Mouse (Mus musculus) hindbrain, embryonic 13.5 days (tissue): Measurements from ENCODE around the gene Rnf150. TPM values are rescaled to one million over a fixed set of nuclear protein-coding genes. Genes with fewer than 3 reads are reported as not detected.

ENCODE experiments used
- ATAC-seq: fragments of 200-750 bp; cut with Nextera tagmentation; 2 replicates; pipeline ENCODE4 v1.8.0; 2017; ENCODE audit warnings: moderate TSS enrichment; ENCODE audit not compliant: low FRiP score
- H3K27ac ChIP-seq: fragments of 300-500 bp; sonication (generic); 2 replicates; pipeline ENCODE4 v1.5.1; 2015; ENCODE audit warnings: inconsistent platforms, mild to moderate bottlenecking, moderate library complexity
- H3K27me3 ChIP-seq: fragments of 300-500 bp; sonication (generic); 2 replicates; pipeline ENCODE4 v1.6.1; 2015; ENCODE audit warnings: mild to moderate bottlenecking, inconsistent platforms
- H3K36me3 ChIP-seq: fragments of 300-500 bp; sonication (generic); 2 replicates; pipeline ENCODE4 v1.6.1; 2015; ENCODE audit warnings: mild to moderate bottlenecking, inconsistent platforms
- H3K4me1 ChIP-seq: fragments of 300-500 bp; sonication (generic); replicated peaks from 2 replicates; pipeline ENCODE4 v1.6.1; 2015; ENCODE audit warnings: inconsistent platforms
- H3K4me2 ChIP-seq: fragments of 300-500 bp; sonication (generic); 2 replicates; pipeline ENCODE4 v1.6.1; 2015; ENCODE audit warnings: inconsistent platforms, mild to moderate bottlenecking, moderate library complexity
- H3K4me3 ChIP-seq: fragments of 300-500 bp; sonication (generic); 2 replicates; pipeline ENCODE4 v1.5.1; 2015; ENCODE audit warnings: mild to moderate bottlenecking, inconsistent platforms
- H3K9ac ChIP-seq: fragments of 300-500 bp; sonication (generic); 2 replicates; pipeline ENCODE4 v1.6.1; 2015; ENCODE audit warnings: mild to moderate bottlenecking, inconsistent platforms
- H3K9me3 ChIP-seq: fragments of 300-500 bp; sonication (generic); 2 replicates; pipeline ENCODE4 v1.6.1; 2016; ENCODE audit warnings: inconsistent platforms
- WGBS: fragments of 180-500 bp; shearing (Covaris S2); methylation state at CpG from one replicate; pipeline ENCODE4 v1.1.7; 2015; 5-methylcytosine and 5-hydroxymethylcytosine counted together
- polyA plus RNA-seq: library from polyadenylated mRNA; unstranded; fragments of >200 nt; fragmentation: Nextera tagmentation; extraction: Ambion mirVana; gene quantifications from 2 replicates; pipeline ENCODE4 v1.2.1, GENCODE M21; 2015

The Rnf150 gene
- polyA plus RNA-seq, 1 experiment from 2014 or later, result 2.5 TPM

GRCm38 (mm10) chr8:83088156-83088555 lies 225.0 kb downstream of the Rnf150 start:
- H3K36me3 ChIP-seq, result no peaks in the 10 kb centered on the region
- no peak overlapping the region for H3K27ac ChIP-seq
- H3K4me1 ChIP-seq, result no peaks in the 10 kb centered on the region
- no peaks in the 10 kb centered on the region for H3K27me3 ChIP-seq
- WGBS, result 75% methylated on average over 6 of the region's 6 CpGs
- H3K9me3 ChIP-seq, result no peaks in the 10 kb centered on the region
- H3K9ac ChIP-seq, result no peak overlapping the region
- H3K4me2 ChIP-seq, result no peak overlapping the region
- H3K4me3 ChIP-seq, result no peak overlapping the region
- no peak for ATAC-seq

GRCm38 (mm10) chr8:83089336-83089986 lies 226.3 kb downstream of the Rnf150 start:
- WGBS, result 30% methylated on average over 10 of the region's 10 CpGs
- no peaks in the 10 kb centered on the region for H3K36me3 ChIP-seq
- H3K9me3 ChIP-seq, result no peaks in the 10 kb centered on the region
- H3K4me3 ChIP-seq, result no peak overlapping the region
- ATAC-seq, result peak; percentile 53; the same call in 1 of the 2 replicates
- H3K27me3 ChIP-seq, result no peaks in the 10 kb centered on the region
- no peak overlapping the region for H3K9ac ChIP-seq
- H3K4me1 ChIP-seq, result no peaks in the 10 kb centered on the region
- no peak overlapping the region for H3K4me2 ChIP-seq
- H3K27ac ChIP-seq, result no peak overlapping the region

- 91% methylated on average over 4 of the region's 4 CpGs for WGBS
- Histone ChIP-seq H3K27me3 (no peaks in the 10 kb centered on the region), H3K9ac (no peak overlapping the region), H3K4me3 (no peak overlapping the region), H3K4me2 (no peak overlapping the region), H3K36me3 (no peaks in the 10 kb centered on the region), H3K4me1 (no peaks in the 10 kb centered on the region), H3K27ac (no peak overlapping the region), H3K9me3 (no peaks in the 10 kb centered on the region)
- ATAC-seq, result no peak
These were observed 227.3 kb downstream of the Rnf150 start for GRCm38 (mm10) chr8:83090446-83090845.

- Histone ChIP-seq H3K36me3 (no peaks in the 10 kb centered on the region), H3K27me3 (no peaks in the 10 kb centered on the region), H3K4me3 (no peak overlapping the region), H3K9ac (no peak overlapping the region), H3K27ac (no peak overlapping the region), H3K9me3 (no peaks in the 10 kb centered on the region), H3K4me2 (no peak overlapping the region), H3K4me1 (no peaks in the 10 kb centered on the region)
- no peak for ATAC-seq
- 44% methylated on average over 1 of the region's 1 CpGs for WGBS
These were observed 236.9 kb downstream of the Rnf150 start for GRCm38 (mm10) chr8:83100041-83100440.

- no peaks in the 10 kb centered on the region for H3K36me3 ChIP-seq
- H3K4me3 ChIP-seq, result no peak overlapping the region
- 55% methylated on average over 7 of the region's 7 CpGs for WGBS
- no peak for ATAC-seq
- no peak overlapping the region for H3K27ac ChIP-seq
- H3K4me1 ChIP-seq, result no peaks in the 10 kb centered on the region
- H3K9me3 ChIP-seq, result peaks cover 5% of the 10 kb centered on the region; the same call in 1 of the 2 replicates
- no peaks in the 10 kb centered on the region for H3K27me3 ChIP-seq
- H3K4me2 ChIP-seq, result no peak overlapping the region
- H3K9ac ChIP-seq, result no peak overlapping the region
These were observed 239.9 kb downstream of the Rnf150 start for GRCm38 (mm10) chr8:83102957-83103510.

- no peak for ATAC-seq
- H3K27me3 ChIP-seq, result no peaks in the 10 kb centered on the region
- no peak overlapping the region for H3K4me2 ChIP-seq
- 96% methylated on average over 2 of the region's 2 CpGs for WGBS
- H3K4me1 ChIP-seq, result no peaks in the 10 kb centered on the region
- H3K9me3 ChIP-seq, result peaks cover 5% of the 10 kb centered on the region; the same call in 1 of the 2 replicates
- no peaks in the 10 kb centered on the region for H3K36me3 ChIP-seq
- H3K9ac ChIP-seq, result no peak overlapping the region
- no peak overlapping the region for H3K4me3 ChIP-seq
- no peak overlapping the region for H3K27ac ChIP-seq
These were observed 240.8 kb downstream of the Rnf150 start for GRCm38 (mm10) chr8:83103968-83104367.

GRCm38 (mm10) chr8:83109756-83110155 lies 246.6 kb downstream of the Rnf150 start:
- H3K4me2 ChIP-seq, result no peak overlapping the region
- H3K27ac ChIP-seq, result no peak overlapping the region
- no peak overlapping the region for H3K4me3 ChIP-seq
- no peaks in the 10 kb centered on the region for H3K4me1 ChIP-seq
- H3K9ac ChIP-seq, result no peak overlapping the region
- H3K9me3 ChIP-seq, result peaks cover 5% of the 10 kb centered on the region; the same call in 1 of the 2 replicates
- H3K36me3 ChIP-seq, result no peaks in the 10 kb centered on the region
- ATAC-seq, result no peak
- H3K27me3 ChIP-seq, result no peaks in the 10 kb centered on the region
- WGBS, result 76% methylated on average over 7 of the region's 7 CpGs

- Histone ChIP-seq H3K4me1 (no peaks in the 10 kb centered on the region), H3K9ac (no peak overlapping the region), H3K9me3 (peaks cover 5% of the 10 kb centered on the region; the same call in 1 of the 2 replicates), H3K27ac (no peak overlapping the region), H3K4me2 (no peak overlapping the region), H3K27me3 (no peaks in the 10 kb centered on the region), H3K4me3 (no peak overlapping the region), H3K36me3 (no peaks in the 10 kb centered on the region)
- no peak for ATAC-seq
- 85% methylated on average over 5 of the region's 5 CpGs for WGBS
These were observed 247.0 kb downstream of the Rnf150 start for GRCm38 (mm10) chr8:83110177-83110576.

GRCm38 (mm10) chr8:83135086-83135485 lies 271.9 kb downstream of the Rnf150 start:
- H3K27me3 ChIP-seq, result no peaks in the 10 kb centered on the region
- no peak overlapping the region for H3K4me2 ChIP-seq
- no peak for ATAC-seq
- WGBS, result 62% methylated on average over 2 of the region's 2 CpGs
- H3K4me1 ChIP-seq, result no peaks in the 10 kb centered on the region
- no peak overlapping the region for H3K4me3 ChIP-seq
- H3K27ac ChIP-seq, result no peak overlapping the region
- H3K9me3 ChIP-seq, result no peaks in the 10 kb centered on the region
- H3K9ac ChIP-seq, result no peak overlapping the region
- no peaks in the 10 kb centered on the region for H3K36me3 ChIP-seq

GRCm38 (mm10) chr8:83140068-83140467 lies 276.9 kb downstream of the Rnf150 start:
- Histone ChIP-seq H3K4me1 (no peaks in the 10 kb centered on the region), H3K9ac (no peak overlapping the region), H3K27ac (no peak overlapping the region), H3K9me3 (no peaks in the 10 kb centered on the region), H3K4me2 (no peak overlapping the region), H3K27me3 (no peaks in the 10 kb centered on the region), H3K4me3 (no peak overlapping the region), H3K36me3 (no peaks in the 10 kb centered on the region)
- WGBS, result 88% methylated on average over 1 of the region's 1 CpGs
- no peak for ATAC-seq

- Histone ChIP-seq H3K27ac (no peak overlapping the region), H3K36me3 (no peaks in the 10 kb centered on the region), H3K4me2 (no peak overlapping the region), H3K9ac (no peak overlapping the region), H3K27me3 (no peaks in the 10 kb centered on the region), H3K4me3 (no peak overlapping the region), H3K9me3 (no peaks in the 10 kb centered on the region), H3K4me1 (no peaks in the 10 kb centered on the region)
- WGBS, result 79% methylated on average over 3 of the region's 3 CpGs
- ATAC-seq, result no peak
These were observed 277.6 kb downstream of the Rnf150 start for GRCm38 (mm10) chr8:83140701-83141111.
